Mouse (Mus musculus): ENCODE measurements at regions not wholly inside any gene's neighbourhood (a gene's known extent, or its start where the extent isn't known, plus 50 kb on each side); places are given as distances from the start of the nearest gene placed in this dataset.

GRCm38 (mm10) chr1:193668841-193669240 lies 298.7 kb upstream of the Camk1g start:
- no peak for TF ChIP-seq POLR2A (IDR thresholded peaks at IDR 0.05; ENCODE audit: insufficient read depth, low read depth, low read length)
- 0 out of 2 replicates have a peak, but pooled peaks have one; percentile 38 for TF ChIP-seq EP300 (IDR thresholded peaks at IDR 0.05; ENCODE audit: insufficient read depth, low read depth, low read length)
